ENCODE assay signal across 10 mouse cellular contexts in the genomic region with DNA sequence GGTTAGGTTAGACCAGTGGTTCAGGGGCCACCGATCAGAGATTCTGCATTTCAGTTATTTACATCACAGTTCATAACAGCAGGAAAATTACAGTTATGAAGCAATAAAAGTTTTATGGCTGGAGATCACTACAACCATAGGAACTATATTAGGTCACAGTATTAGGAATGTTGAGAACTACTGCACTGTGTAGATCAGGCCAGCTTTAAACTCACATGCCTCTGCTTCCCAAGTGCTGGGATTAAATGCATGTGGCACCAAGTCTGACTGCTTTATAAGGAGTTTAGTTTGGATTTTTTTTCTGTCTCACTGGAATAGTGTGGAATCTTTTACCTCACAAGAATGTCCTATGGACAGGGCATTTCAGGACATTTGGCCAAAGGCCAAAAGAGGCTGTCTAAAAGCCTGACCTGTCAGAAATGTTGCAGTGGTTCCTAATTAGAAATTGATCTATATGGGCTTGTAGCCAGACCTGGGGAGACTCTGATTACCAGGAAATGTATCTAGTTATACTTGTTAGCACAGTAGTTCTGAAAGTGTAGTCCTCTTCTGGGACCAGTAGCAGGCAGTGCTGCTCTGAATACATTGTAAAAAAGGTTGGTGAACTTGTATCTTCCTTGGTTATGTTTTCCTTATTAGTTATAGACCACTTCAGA. TPM values are rescaled to one million over a fixed set of nuclear protein-coding genes. Genes with fewer than 3 reads are reported as not detected.
DNase-seq lines count a peak whose midpoint lies in the region; ATAC-seq and TF ChIP-seq lines count a peak whose summit lies in the region.
"Had no signal": no experiment of that assay in that cellular context is flagged by ENCODE, and none has a peak within 500 bp of the region (broad histone marks: within the 10 kb centered on the region; RNA-seq: fewer than 3 reads in every experiment).

No protein-coding gene starts in this region.

- peak; percentile 31 for DNase-seq in cerebellum, adult 8-10 months
- no peak for DNase-seq in cerebellum, adult 9-11 months
- peak; percentile 54 for DNase-seq in liver, postnatal 0 days
- DNase-seq in liver = no peak
- no peak for DNase-seq in right cerebral cortex, postnatal 10 days (ENCODE audit: low spot score in 2 of 2)
- DNase-seq in gastrocnemius, postnatal 14 days = no peak
- DNase-seq: layer of hippocampus, adult 9-11 months had no signal

- H3K36me3 ChIP-seq in liver, postnatal 0 days (replicated peaks; ENCODE audit: insufficient read depth, low read length) = no peaks in the 10 kb centered on the region
- H3K36me3 ChIP-seq in intestine, embryonic 15.5 days = no peaks in the 10 kb centered on the region

- H3K27ac ChIP-seq in liver, postnatal 0 days (ENCODE audit: low read depth) = no peak overlapping the region
- no peak overlapping the region for H3K27ac ChIP-seq in intestine, embryonic 15.5 days

- WGBS in liver, postnatal 0 days (ENCODE audit: insufficient replicate concordance) = 85% methylated on average over 1 of the region's 1 CpGs
- 45% methylated on average over 1 of the region's 1 CpGs for WGBS in intestine, embryonic 15.5 days

- H3K9me3 ChIP-seq in liver, postnatal 0 days (ENCODE audit: low read length) = no peaks in the 10 kb centered on the region
- H3K9me3 ChIP-seq in intestine, embryonic 15.5 days = no peaks in the 10 kb centered on the region
- H3K9me3 ChIP-seq: megakaryocyte, embryonic 14.5 days had no signal

- intact Hi-C loops in gastrocnemius, postnatal 14 days (cut with DNase I; ENCODE audit: low total_unique reads) = no loop called here

- peak; percentile 43; the same call in 1 of the 2 replicates for ATAC-seq in liver, postnatal 0 days
- peak; percentile 73 for ATAC-seq in intestine, embryonic 15.5 days
- ATAC-seq in megakaryocyte-erythroid progenitor cell, adult 5-6 weeks (replicated peaks; ENCODE audit: low FRiP score, low TSS enrichment, poor library complexity, severe bottlenecking) = 0 out of 2 replicates have a peak, but pooled peaks have one; percentile 22

- peak; percentile 31 for TF ChIP-seq CTCF in liver, postnatal 0 days (IDR thresholded peaks at IDR 0.05; ENCODE audit: low read depth)

- H3K4me2 ChIP-seq in liver, postnatal 0 days (ENCODE audit: low read depth, low read length) = no peak overlapping the region
- no peak overlapping the region for H3K4me2 ChIP-seq in intestine, embryonic 15.5 days (replicated peaks)

- no peaks in the 10 kb centered on the region for H3K27me3 ChIP-seq in liver, postnatal 0 days (ENCODE audit: insufficient read depth, low read length)
- H3K27me3 ChIP-seq in intestine, embryonic 15.5 days (replicated peaks) = no peaks in the 10 kb centered on the region
- H3K27me3 ChIP-seq: megakaryocyte, embryonic 14.5 days had no signal

- H3K4me3 ChIP-seq in liver, postnatal 0 days (ENCODE audit: low read depth, low read length) = no peak overlapping the region
- no peak overlapping the region for H3K4me3 ChIP-seq in intestine, embryonic 15.5 days (replicated peaks)
- H3K4me3 ChIP-seq: megakaryocyte, embryonic 14.5 days had no signal

- TF ChIP-seq EP300 in liver, postnatal 0 days (IDR thresholded peaks at IDR 0.05; ENCODE audit: low read depth) = no peak

- H3K4me1 ChIP-seq in liver, postnatal 0 days (ENCODE audit: insufficient read depth) = peaks cover 15% of the 10 kb centered on the region
- H3K4me1 ChIP-seq in intestine, embryonic 15.5 days (replicated peaks) = peaks cover 15% of the 10 kb centered on the region

- H3K9ac ChIP-seq in liver, postnatal 0 days (replicated peaks) = no peak overlapping the region
- H3K9ac ChIP-seq in intestine, embryonic 15.5 days = no peak overlapping the region

RNA-seq across cellular contexts. Expression of a gene that starts 18.0 kb away (rescaled TPM):
- polyA plus RNA-seq in liver, postnatal 0 days (2015; fragmentation: Nextera tagmentation; extraction: Ambion mirVana) = 0.31 TPM in 1 of 2 replicates, not detected in the other
- 0.63 and 0.73 TPM in 2 replicates for polyA plus RNA-seq in intestine, embryonic 15.5 days (2015; fragmentation: Nextera tagmentation; extraction: Ambion mirVana)
- total RNA-seq in megakaryocyte-erythroid progenitor cell, adult 5-6 weeks (2014; fragmentation: Nextera tagmentation) = not detected in 2 replicates
- not detected in 2 replicates for total RNA-seq in megakaryocyte-erythroid progenitor cell, adult 5-6 weeks (2017)
- total RNA-seq in gastrocnemius, postnatal 14 days (2021) = not detected

RNA-seq across cellular contexts. Expression of a gene that starts 18.3 kb away (rescaled TPM):
- 10.0 and 12.1 TPM in 2 replicates for polyA plus RNA-seq in liver, postnatal 0 days (2015; fragmentation: Nextera tagmentation; extraction: Ambion mirVana)
- 31.6 and 34.6 TPM in 2 replicates for polyA plus RNA-seq in intestine, embryonic 15.5 days (2015; fragmentation: Nextera tagmentation; extraction: Ambion mirVana)
- 153 and 167 TPM in 2 replicates for total RNA-seq in megakaryocyte-erythroid progenitor cell, adult 5-6 weeks (2014; fragmentation: Nextera tagmentation)
- total RNA-seq in megakaryocyte-erythroid progenitor cell, adult 5-6 weeks (2017) = 152 and 190 TPM in 2 replicates
- total RNA-seq in gastrocnemius, postnatal 14 days (2021) = 10 to 100 TPM; 90.1 to 97.0 TPM

RNA-seq across cellular contexts. Expression of a gene that starts 39.4 kb away (rescaled TPM):
- not detected in 2 replicates for polyA plus RNA-seq in liver, postnatal 0 days (2015; fragmentation: Nextera tagmentation; extraction: Ambion mirVana)
- not detected in 2 replicates for polyA plus RNA-seq in intestine, embryonic 15.5 days (2015; fragmentation: Nextera tagmentation; extraction: Ambion mirVana)
- total RNA-seq in megakaryocyte-erythroid progenitor cell, adult 5-6 weeks (2014; fragmentation: Nextera tagmentation) = not detected in 2 replicates
- not detected in 2 replicates for total RNA-seq in megakaryocyte-erythroid progenitor cell, adult 5-6 weeks (2017)
- total RNA-seq in gastrocnemius, postnatal 14 days (2021) = not detected

Comparison
In these comparisons a context has a peak if more than half of its experiments do, and no peak if none do; other contexts are left out.
1. DNase-seq: peak in cerebellum, adult 8-10 months (single experiment) and liver, postnatal 0 days (single experiment); none in cerebellum, adult 9-11 months (single experiment), liver (single experiment), right cerebral cortex, postnatal 10 days (0 of 2) and gastrocnemius, postnatal 14 days (single experiment).
2. ATAC-seq: peak in every context shown above with its lines; median percentile 73 in intestine, embryonic 15.5 days; 43 in liver, postnatal 0 days; 22 in megakaryocyte-erythroid progenitor cell, adult 5-6 weeks.